Mouse (Mus musculus) liver, embryonic 14.5 days (tissue): ENCODE results near the gene Tmem165. TPM values are rescaled to one million over a fixed set of nuclear protein-coding genes. Genes with fewer than 3 reads are reported as not detected.

ENCODE experiments used
- ATAC-seq: fragments of 200-750 bp; cut with Nextera tagmentation; 2 replicates; pipeline ENCODE4 v1.8.0; 2017; ENCODE audit warnings: moderate number of reproducible peaks, mild to moderate bottlenecking, moderate library complexity; ENCODE audit not compliant: insufficient read depth
- DNase-seq, 3 experiments: peaks; one replicate each; pipeline ENCODE4 v3.0.0-alpha.2; 2012 to 2013; ENCODE audit warnings: low read depth in 3 of 3, low spot score in 3 of 3
- H3K27ac ChIP-seq: fragments of 300-500 bp; sonication (generic); 2 replicates; pipeline ENCODE4 v1.5.1; 2014; ENCODE audit warnings: moderate library complexity, mild to moderate bottlenecking, control low read depth, inconsistent platforms
- H3K27me3 ChIP-seq: fragments of 300-500 bp; sonication (generic); 2 replicates; pipeline ENCODE4 v1.6.1; 2014; ENCODE audit warnings: mild to moderate bottlenecking, low read length, moderate library complexity; ENCODE audit not compliant: control insufficient read depth, insufficient read depth
- H3K36me3 ChIP-seq: fragments of 300-500 bp; sonication (generic); replicated peaks from 2 replicates; pipeline ENCODE4 v1.6.1; 2014; ENCODE audit warnings: low read depth; ENCODE audit not compliant: control insufficient read depth, insufficient read depth
- H3K4me1 ChIP-seq, 2 experiments: fragments of 200-500 bp in 1 of 2; fragments of 300-500 bp in 1 of 2; sonication (generic) in 1 of 2; replicated peaks; 2 replicates each; pipeline ENCODE4 v1.6.1; 2012 to 2014; ENCODE audit warnings: antibody characterized with exemption in 1 of 2, inconsistent platforms in 1 of 2, low read length in 1 of 2; ENCODE audit not compliant: control insufficient read depth in 2 of 2, insufficient read depth in 2 of 2
- H3K4me2 ChIP-seq: fragments of 300-500 bp; sonication (generic); 2 replicates; pipeline ENCODE4 v1.6.1; 2014; ENCODE audit warnings: low read depth, mild to moderate bottlenecking, control low read depth, moderate library complexity
- H3K4me3 ChIP-seq, 2 experiments: fragments of 200-500 bp in 1 of 2; fragments of 300-500 bp in 1 of 2; sonication (generic) in 1 of 2; 2 replicates each; pipeline ENCODE4 v1.5.1; 2012 to 2014; ENCODE audit warnings: low read depth in 2 of 2, low read length in 2 of 2, mild to moderate bottlenecking in 2 of 2, control low read depth in 1 of 2, inconsistent platforms in 1 of 2, moderate library complexity in 1 of 2; ENCODE audit not compliant: insufficient read depth in 1 of 2
- H3K9ac ChIP-seq: fragments of 300-500 bp; sonication (generic); replicated peaks from 2 replicates; pipeline ENCODE4 v1.6.1; 2014; ENCODE audit warnings: mild to moderate bottlenecking, control low read depth, moderate library complexity
- H3K9me3 ChIP-seq: fragments of 300-500 bp; sonication (generic); 2 replicates; pipeline ENCODE4 v1.6.1; 2016; ENCODE audit warnings: low read length, mixed read lengths; ENCODE audit not compliant: control insufficient read depth
- CTCF ChIP-seq: IDR thresholded peaks from 2 replicates; pipeline ENCODE4 v1.5.1; 2016; ENCODE audit warnings: antibody characterized with exemption, low read depth, control low read depth
- EP300 ChIP-seq: IDR thresholded peaks from 2 replicates; pipeline ENCODE4 v1.6.1; 2016; ENCODE audit warnings: antibody characterized with exemption, low read depth
- WGBS: fragments of 180-500 bp; shearing (Covaris S2); extraction: QIAGEN DNeasy Blood & Tissue Kit; methylation state at CpG from one replicate; pipeline ENCODE4 v1.1.7; 2014; ENCODE audit not compliant: insufficient replicate concordance; 5-methylcytosine and 5-hydroxymethylcytosine counted together
- polyA plus RNA-seq, 2 experiments: library from polyadenylated mRNA; depleted of rRNA in 1 of 2; stranded (reverse) in 1 of 2; unstranded in 1 of 2; fragments of >200 nt; fragmentation: Nextera tagmentation in 1 of 2; extraction: Ambion mirVana in 1 of 2; gene quantifications; 2 replicates each; pipeline versions ENCODE4 v1.2.1 to v1.2.3; 2012 to 2014

Tmem165 gene
- polyA plus RNA-seq, 2 experiments, result 23.8 to 34.5 TPM

DNA sequence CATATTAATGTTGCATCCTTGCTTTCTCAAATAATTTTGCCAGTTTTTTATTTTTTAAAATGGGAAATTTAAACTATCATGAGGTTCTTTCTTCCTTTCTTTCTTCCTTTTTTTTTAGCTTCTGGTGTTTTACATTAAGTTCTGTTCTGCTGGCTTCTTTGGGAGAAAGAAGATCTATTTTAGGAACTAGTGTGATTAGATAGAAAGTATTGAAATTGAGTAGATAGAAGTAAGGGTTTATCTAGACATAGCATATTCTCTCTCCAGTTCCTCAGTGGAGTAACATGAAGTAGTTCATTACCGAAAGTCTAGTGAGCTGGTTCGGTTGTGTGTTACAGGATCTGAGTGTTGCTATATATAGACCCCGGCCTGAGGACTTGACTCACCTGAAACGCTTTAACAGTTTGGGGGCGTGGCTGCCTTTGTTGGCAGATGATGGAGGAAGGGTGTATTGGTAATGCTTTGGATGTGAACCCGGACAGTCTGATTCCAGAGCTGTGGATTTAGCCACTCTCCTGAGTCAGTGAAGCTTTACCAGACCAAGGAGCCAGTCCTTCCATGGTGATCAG is 10.8 kb downstream of the Tmem165 start:
- Histone ChIP-seq H3K9ac (no peak overlapping the region), H3K27ac (no peak overlapping the region), H3K4me2 (no peak overlapping the region), H3K4me1 (peaks cover 5 to 14% of the 10 kb centered on the region in 2 experiments; a peak in 3 of 4 replicates), H3K4me3 (no peak overlapping the region), H3K9me3 (no peaks in the 10 kb centered on the region), H3K27me3 (no peaks in the 10 kb centered on the region), H3K36me3 (no peaks in the 10 kb centered on the region)
- DNase-seq (no peak), ATAC-seq (no peak)
- WGBS, result 44% methylated on average over 6 of the region's 6 CpGs
- no peak for TF ChIP-seq CTCF
- TF ChIP-seq EP300, result no peak

DNA sequence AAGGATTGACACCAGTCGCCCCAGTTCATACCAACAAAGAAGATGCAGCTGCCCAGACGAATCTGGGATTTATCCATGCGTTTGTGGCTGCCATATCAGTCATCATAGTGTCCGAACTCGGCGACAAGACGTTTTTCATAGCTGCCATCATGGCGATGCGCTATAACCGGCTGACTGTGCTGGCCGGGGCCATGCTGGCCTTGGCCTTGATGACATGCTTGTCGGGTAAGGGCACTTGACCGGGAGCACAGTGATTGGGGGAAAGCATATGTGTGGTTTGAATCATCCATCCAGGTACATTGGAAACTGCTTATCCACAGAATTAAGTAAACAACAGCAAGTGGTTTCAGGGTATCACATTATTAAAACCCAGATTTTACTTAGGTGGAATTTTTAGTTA is 15.7 kb downstream of the Tmem165 start:
- H3K36me3 ChIP-seq, result peaks cover 13% of the 10 kb centered on the region
- 85% methylated on average over 13 of the region's 13 CpGs for WGBS
- no peak for DNase-seq
- ATAC-seq, result no peak
- no peak overlapping the region for H3K4me2 ChIP-seq
- TF ChIP-seq CTCF (no peak), EP300 (no peak)
- no peaks in the 10 kb centered on the region for H3K27me3 ChIP-seq
- no peak overlapping the region for H3K9ac ChIP-seq
- H3K9me3 ChIP-seq, result no peaks in the 10 kb centered on the region
- H3K27ac ChIP-seq, result no peak overlapping the region
- H3K4me3 ChIP-seq, result no peak overlapping the region
- peaks cover 0 to 3% of the 10 kb centered on the region in 2 experiments; a peak in 1 of 4 replicates for H3K4me1 ChIP-seq

- Histone ChIP-seq H3K4me3 (no peak overlapping the region), H3K36me3 (peaks cover 32% of the 10 kb centered on the region), H3K9me3 (no peaks in the 10 kb centered on the region), H3K4me2 (no peak overlapping the region), H3K9ac (no peak overlapping the region), H3K27me3 (no peaks in the 10 kb centered on the region), H3K4me1 (no peaks in the 10 kb centered on the region), H3K27ac (no peak overlapping the region)
- TF ChIP-seq EP300 (no peak), CTCF (no peak)
- DNase-seq (no peak), ATAC-seq (no peak)
- 90% methylated on average over 3 of the region's 3 CpGs for whole genome bisulfite sequencing
Observed at GRCm38 (mm10) chr5:76203171-76203570, 19.5 kb downstream of the Tmem165 start.

DNA sequence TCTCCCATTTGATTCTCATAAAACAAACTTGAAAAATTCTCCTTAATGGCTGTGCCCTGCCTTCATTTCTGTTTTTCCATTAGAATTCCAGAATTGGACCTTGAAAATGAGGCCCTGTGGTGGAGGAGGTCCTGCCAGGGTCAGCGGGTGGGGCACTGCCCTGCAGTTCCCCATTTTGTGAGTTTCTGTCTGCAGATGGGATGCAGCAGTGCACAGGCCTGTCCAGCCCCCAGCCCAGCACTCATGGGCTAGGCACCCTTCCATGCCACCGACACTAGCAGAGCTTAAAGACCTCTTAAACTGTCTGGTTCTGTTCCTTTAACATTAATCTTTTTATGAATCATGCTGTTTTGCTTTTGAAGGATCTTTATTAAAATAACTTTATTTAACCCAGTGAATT is 22.2 kb downstream of the Tmem165 start:
- Histone ChIP-seq H3K36me3 (peaks cover 33% of the 10 kb centered on the region), H3K4me2 (no peak overlapping the region), H3K9me3 (no peaks in the 10 kb centered on the region), H3K27ac (no peak overlapping the region), H3K27me3 (no peaks in the 10 kb centered on the region), H3K9ac (no peak overlapping the region), H3K4me3 (no peak overlapping the region), H3K4me1 (no peaks in the 10 kb centered on the region)
- DNase-seq, result no peak
- 81% methylated on average over 2 of the region's 2 CpGs for WGBS
- ATAC-seq, result no peak
- no peak for TF ChIP-seq EP300
- no peak for TF ChIP-seq CTCF

DNA sequence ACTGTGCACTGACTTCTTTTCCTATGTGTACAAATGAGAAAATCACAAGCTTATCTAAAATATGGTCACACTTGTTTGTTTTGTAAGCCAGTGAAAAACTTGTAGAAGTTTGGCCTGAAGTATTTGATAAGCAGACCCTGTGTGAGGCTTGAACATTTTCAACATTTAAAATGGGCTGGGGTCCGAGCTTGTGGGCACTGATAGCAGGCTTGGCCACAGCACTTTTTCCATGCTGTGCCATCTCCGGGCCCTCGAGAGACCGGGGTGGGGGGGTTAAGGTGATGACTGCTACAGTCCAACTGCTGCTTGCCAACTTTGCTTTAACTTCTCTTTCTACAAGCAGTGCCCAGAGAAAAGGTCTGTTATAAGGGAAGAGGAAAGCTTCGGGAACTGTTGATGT is 24.4 kb downstream of the Tmem165 start:
- no peak overlapping the region for H3K4me3 ChIP-seq
- H3K27me3 ChIP-seq, result no peaks in the 10 kb centered on the region
- DNase-seq (no peak), ATAC-seq (no peak)
- no peaks in the 10 kb centered on the region for H3K9me3 ChIP-seq
- TF ChIP-seq CTCF, result no peak
- TF ChIP-seq EP300, result no peak
- H3K4me2 ChIP-seq, result no peak overlapping the region
- H3K9ac ChIP-seq, result no peak overlapping the region
- 84% methylated on average over 5 of the region's 5 CpGs for WGBS
- H3K27ac ChIP-seq, result no peak overlapping the region
- no peaks in the 10 kb centered on the region for H3K4me1 ChIP-seq
- H3K36me3 ChIP-seq, result peaks cover 27% of the 10 kb centered on the region
